Mouse (Mus musculus) intestine, embryonic 14.5 days (tissue): ENCODE measurements around the gene Zfp568. TPM values are rescaled to one million over a fixed set of nuclear protein-coding genes. Genes with fewer than 3 reads are reported as not detected.

Experiments
- ATAC-seq: fragments of 200-750 bp; cut with Nextera tagmentation; replicated peaks from 2 replicates; pipeline ENCODE4 v1.8.0; 2017; ENCODE audit warnings: low read depth, moderate number of reproducible peaks, moderate TSS enrichment, moderate library complexity; ENCODE audit not compliant: low FRiP score, low TSS enrichment
- DNase-seq: peaks from one replicate; pipeline ENCODE4 v3.0.0-alpha.2; 2018; ENCODE audit warnings: low spot score
- H3K27ac ChIP-seq: fragments of 300-500 bp; sonication (generic); 2 replicates; pipeline ENCODE4 v1.5.1; 2014; ENCODE audit warnings: low read depth, mild to moderate bottlenecking, control low read depth
- H3K27me3 ChIP-seq: fragments of 300-500 bp; sonication (generic); replicated peaks from 2 replicates; pipeline ENCODE4 v1.6.1; 2014; ENCODE audit warnings: low read length, control low read depth; ENCODE audit not compliant: control insufficient read depth, insufficient read depth
- H3K36me3 ChIP-seq: fragments of 300-500 bp; sonication (generic); 2 replicates; pipeline ENCODE4 v1.6.1; 2014; ENCODE audit warnings: low read length, control low read depth; ENCODE audit not compliant: control insufficient read depth, insufficient read depth
- H3K4me1 ChIP-seq: fragments of 300-500 bp; sonication (generic); replicated peaks from 2 replicates; pipeline ENCODE4 v1.6.1; 2014; ENCODE audit warnings: low read length, control low read depth, mixed read lengths; ENCODE audit not compliant: control insufficient read depth, insufficient read depth
- H3K4me2 ChIP-seq: fragments of 300-500 bp; sonication (generic); 2 replicates; pipeline ENCODE4 v1.6.1; 2014; ENCODE audit warnings: low read length
- H3K4me3 ChIP-seq: fragments of 300-500 bp; sonication (generic); 2 replicates; pipeline ENCODE4 v1.5.1; 2014; ENCODE audit warnings: low read depth, low read length, control low read depth, mixed read lengths
- H3K9ac ChIP-seq: fragments of 300-500 bp; sonication (generic); 2 replicates; pipeline ENCODE4 v1.6.1; 2014; ENCODE audit warnings: mild to moderate bottlenecking, low read length
- H3K9me3 ChIP-seq: fragments of 300-500 bp; sonication (generic); 2 replicates; pipeline ENCODE4 v1.6.1; 2016; ENCODE audit warnings: low read length, control low read depth; ENCODE audit not compliant: control insufficient read depth
- WGBS: fragments of 180-500 bp; shearing (Covaris S2); extraction: QIAGEN DNeasy Blood & Tissue Kit; methylation state at CpG from one replicate; pipeline ENCODE4 v1.1.7; 2014; 5-methylcytosine and 5-hydroxymethylcytosine counted together
- polyA plus RNA-seq: library from polyadenylated mRNA; unstranded; fragments of >200 nt; fragmentation: Nextera tagmentation; extraction: Ambion mirVana; gene quantifications from 2 replicates; pipeline ENCODE4 v1.2.1, GENCODE M21; 2014

Zfp568 gene
- polyA plus RNA-seq, 1 experiment from 2014 or later: 19.5 TPM

- Histone ChIP-seq H3K9ac (no peak overlapping the region), H3K4me2 (no peak overlapping the region), H3K4me3 (no peak overlapping the region), H3K36me3 (no peaks in the 10 kb centered on the region), H3K9me3 (no peaks in the 10 kb centered on the region), H3K27ac (no peak overlapping the region), H3K4me1 (no peaks in the 10 kb centered on the region), H3K27me3 (no peaks in the 10 kb centered on the region)
- no peak for DNase-seq
- WGBS: 51% methylated on average over 9 of the region's 9 CpGs
- ATAC-seq: no peak
These were observed 60.6 kb downstream of the Zfp568 start for GRCm38 (mm10) chr7:30044354-30044753.

GRCm38 (mm10) chr7:30048126-30048525 lies 64.4 kb downstream of the Zfp568 start:
- H3K4me1 ChIP-seq: peaks cover 7% of the 10 kb centered on the region; the same call in 1 of the 2 replicates
- H3K27ac ChIP-seq: no peak overlapping the region
- H3K9ac ChIP-seq: no peak overlapping the region
- 81% methylated on average over 4 of the region's 4 CpGs for WGBS
- H3K36me3 ChIP-seq: no peaks in the 10 kb centered on the region
- H3K27me3 ChIP-seq: no peaks in the 10 kb centered on the region
- no peaks in the 10 kb centered on the region for H3K9me3 ChIP-seq
- DNase-seq (no peak), ATAC-seq (no peak)
- H3K4me3 ChIP-seq: no peak overlapping the region
- H3K4me2 ChIP-seq: no peak overlapping the region

GRCm38 (mm10) chr7:30050882-30051548 lies 67.3 kb downstream of the Zfp568 start, which contains the start of gene Zfp14:
TSS of gene Zfp14 (minus strand) at chr7:30051380.
- Histone ChIP-seq H3K9me3 (no peaks in the 10 kb centered on the region), H3K4me1 (peaks cover 7% of the 10 kb centered on the region; the same call in 1 of the 2 replicates), H3K27ac (peak within 1 kb of the TSS; percentile 39; the same call in 1 of the 2 replicates), H3K27me3 (no peaks in the 10 kb centered on the region), H3K4me3 (peak within 1 kb of the TSS; percentile 62), H3K36me3 (0 out of 2 replicates have a peak, but pooled peaks cover 5% of the 10 kb centered on the region), H3K4me2 (peak within 1 kb of the TSS; percentile 72), H3K9ac (peak within 1 kb of the TSS; percentile 61)
- ATAC-seq (peak; percentile 97), DNase-seq (peak; percentile 88)
- WGBS: under 1% methylated on average over 40 of the region's 40 CpGs

GRCm38 (mm10) chr7:30053591-30053990 lies 69.8 kb downstream of the Zfp568 start:
- peaks cover 17% of the 10 kb centered on the region for H3K36me3 ChIP-seq
- H3K9me3 ChIP-seq: no peaks in the 10 kb centered on the region
- no peak overlapping the region for H3K4me3 ChIP-seq
- DNase-seq: no peak
- WGBS: 6% methylated on average over 3 of the region's 3 CpGs
- H3K4me1 ChIP-seq: peaks cover 7% of the 10 kb centered on the region; the same call in 1 of the 2 replicates
- H3K27me3 ChIP-seq: no peaks in the 10 kb centered on the region
- H3K4me2 ChIP-seq: no peak overlapping the region
- ATAC-seq: no peak
- H3K9ac ChIP-seq: no peak overlapping the region
- H3K27ac ChIP-seq: peak overlapping the region; percentile 22; the same call in 1 of the 2 replicates

GRCm38 (mm10) chr7:30060341-30060740 lies 76.6 kb downstream of the Zfp568 start:
- Histone ChIP-seq H3K4me2 (no peak overlapping the region), H3K4me1 (no peaks in the 10 kb centered on the region), H3K9ac (no peak overlapping the region), H3K9me3 (no peaks in the 10 kb centered on the region), H3K4me3 (no peak overlapping the region), H3K36me3 (peaks cover 37% of the 10 kb centered on the region), H3K27me3 (no peaks in the 10 kb centered on the region), H3K27ac (no peak overlapping the region)
- no peak for ATAC-seq
- no peak for DNase-seq
- WGBS: 86% methylated on average over 6 of the region's 6 CpGs

GRCm38 (mm10) chr7:30062478-30062877 lies 78.7 kb downstream of the Zfp568 start:
- Histone ChIP-seq H3K4me3 (no peak overlapping the region), H3K4me1 (no peaks in the 10 kb centered on the region), H3K4me2 (no peak overlapping the region), H3K27ac (no peak overlapping the region), H3K9ac (no peak overlapping the region), H3K9me3 (no peaks in the 10 kb centered on the region), H3K36me3 (peaks cover 31% of the 10 kb centered on the region), H3K27me3 (no peaks in the 10 kb centered on the region)
- whole genome bisulfite sequencing: 91% methylated on average over 5 of the region's 5 CpGs
- DNase-seq (no peak), ATAC-seq (no peak)

GRCm38 (mm10) chr7:30064622-30065021 lies 80.9 kb downstream of the Zfp568 start:
- no peak for ATAC-seq

GRCm38 (mm10) chr7:30072146-30073028 lies 88.6 kb downstream of the Zfp568 start, which contains the start of gene Zfp82:
TSS of gene Zfp82 (minus strand) at chr7:30072900.
- H3K27me3 ChIP-seq: no peaks in the 10 kb centered on the region
- no peaks in the 10 kb centered on the region for H3K9me3 ChIP-seq
- no peaks in the 10 kb centered on the region; the same call in 1 of the 2 replicates for H3K4me1 ChIP-seq
- under 1% methylated on average over 50 of the region's 50 CpGs for WGBS
- H3K9ac ChIP-seq: peak within 1 kb of the TSS; percentile 63
- peaks cover 23% of the 10 kb centered on the region for H3K36me3 ChIP-seq
- peak; percentile 91 for ATAC-seq
- H3K4me2 ChIP-seq: peak within 1 kb of the TSS; percentile 95
- peak within 1 kb of the TSS; percentile 33; the same call in 1 of the 2 replicates for H3K27ac ChIP-seq
- peak; percentile 85 for DNase-seq
- peak within 1 kb of the TSS; percentile 85 for H3K4me3 ChIP-seq

More at GRCm38 (mm10) chr7:30064622-30065021, 80.9 kb downstream of the Zfp568 start:
- no peak overlapping the region for H3K27ac ChIP-seq
- no peak overlapping the region for H3K4me2 ChIP-seq
- no peak for DNase-seq
- no peak overlapping the region for H3K4me3 ChIP-seq
- H3K4me1 ChIP-seq: no peaks in the 10 kb centered on the region
- no peak overlapping the region for H3K9ac ChIP-seq
- peaks cover 35% of the 10 kb centered on the region for H3K36me3 ChIP-seq
- H3K9me3 ChIP-seq: no peaks in the 10 kb centered on the region
- H3K27me3 ChIP-seq: no peaks in the 10 kb centered on the region
- 81% methylated on average over 5 of the region's 5 CpGs for WGBS
